Mouse (Mus musculus) adrenal gland, adult (tissue): Measurements from ENCODE around the gene Ilf2.

Experiments
- DNase-seq, 2 experiments: peaks; one replicate each; pipeline ENCODE4 v3.0.0; 2022 to 2023; ENCODE audit warnings: low spot score in 1 of 2; ENCODE audit not compliant: inconsistent age in 2 of 2

Ilf2 gene

GRCm38 (mm10) chr3:90508287-90508949 lies 32.5 kb downstream of the Ilf2 start:
- peak in 1 of 2 experiments; percentile 46 for DNase-seq

GRCm38 (mm10) chr3:90508950-90509746 lies 33.2 kb downstream of the Ilf2 start, which contains the start of gene Chtop:
Chtop (minus strand) TSS chr3:90509498.
- peak; percentile 99 to 100 for DNase-seq

- no peak for DNase-seq
Measured at GRCm38 (mm10) chr3:90509747-90510123, 33.8 kb downstream of the Ilf2 start.

GRCm38 (mm10) chr3:90512276-90512675 lies 36.4 kb downstream of the Ilf2 start:
- no peak for DNase-seq

GRCm38 (mm10) chr3:90512948-90513642 lies 37.2 kb downstream of the Ilf2 start:
- no peak for DNase-seq

- DNase-seq: peak; percentile 86 to 94
Measured at GRCm38 (mm10) chr3:90513796-90514590, 38.1 kb downstream of the Ilf2 start, which contains the start of the genes S100a1 and S100a13. S100a1 (minus strand) TSS chr3:90514392. S100a13 (plus strand) TSS chr3:90514435.

- peak; percentile 80 to 90 for DNase-seq
Measured at GRCm38 (mm10) chr3:90514691-90515090, 38.8 kb downstream of the Ilf2 start.

- DNase-seq: peak in 1 of 2 experiments; percentile 42
Measured at GRCm38 (mm10) chr3:90515242-90515641, 39.3 kb downstream of the Ilf2 start.

GRCm38 (mm10) chr3:90515789-90516188 lies 39.9 kb downstream of the Ilf2 start:
- no peak for DNase-seq

- no peak for DNase-seq
Measured at GRCm38 (mm10) chr3:90517711-90518110, 41.8 kb downstream of the Ilf2 start.

- DNase-seq: peak; percentile 49 to 83
Measured at GRCm38 (mm10) chr3:90525421-90525820, 49.5 kb downstream of the Ilf2 start.

- no peak for DNase-seq
Measured at GRCm38 (mm10) chr3:90526076-90526475, 50.1 kb downstream of the Ilf2 start.

GRCm38 (mm10) chr3:90526580-90526979 lies 50.7 kb downstream of the Ilf2 start, which contains the start of gene S100a14:
S100a14 (plus strand) TSS chr3:90526856.
- DNase-seq: no peak

- DNase-seq: no peak
Measured at GRCm38 (mm10) chr3:90527291-90527873, 51.5 kb downstream of the Ilf2 start.

- DNase-seq: no peak
Measured at GRCm38 (mm10) chr3:90531713-90532112, 55.8 kb downstream of the Ilf2 start.

GRCm38 (mm10) chr3:90535446-90535845 lies 59.5 kb downstream of the Ilf2 start:
- no peak for DNase-seq

- DNase-seq: peak; percentile 76 to 90
Measured at GRCm38 (mm10) chr3:90537141-90537904, 61.4 kb downstream of the Ilf2 start, which contains the start of gene S100a16. S100a16 (plus strand) TSS chr3:90537254.

- DNase-seq: no peak
Measured at GRCm38 (mm10) chr3:90537905-90538296, 62.0 kb downstream of the Ilf2 start.
